Mouse (Mus musculus) stomach, postnatal 0 days (tissue): ENCODE measurements at regions not wholly inside any gene's neighbourhood (a gene's known extent, or its start where the extent isn't known, plus 50 kb on each side); places are given as distances from the start of the nearest gene placed in this dataset.

Experiments used
- ATAC-seq: fragments of 200-750 bp; cut with Nextera tagmentation; 2 replicates; pipeline ENCODE4 v1.8.0; 2017; ENCODE audit not compliant: low FRiP score, low TSS enrichment
- DNase-seq: peaks from one replicate; pipeline ENCODE4 v3.0.0-alpha.2; 2016; ENCODE audit warnings: low spot score
- H3K27ac ChIP-seq: fragments of 300-500 bp; sonication (generic); replicated peaks from 2 replicates; pipeline ENCODE4 v1.5.1; 2014; ENCODE audit warnings: mild to moderate bottlenecking, control low read depth
- H3K27me3 ChIP-seq: fragments of 300-500 bp; sonication (generic); 2 replicates; pipeline ENCODE4 v1.6.1; 2014; ENCODE audit warnings: low read length; ENCODE audit not compliant: control insufficient read depth, insufficient read depth
- H3K36me3 ChIP-seq: fragments of 300-500 bp; sonication (generic); 2 replicates; pipeline ENCODE4 v1.6.1; 2014; ENCODE audit warnings: low read length, mixed read lengths; ENCODE audit not compliant: control insufficient read depth, insufficient read depth
- H3K4me1 ChIP-seq: fragments of 300-500 bp; sonication (generic); replicated peaks from 2 replicates; pipeline ENCODE4 v1.6.1; 2014; ENCODE audit warnings: antibody characterized with exemption; ENCODE audit not compliant: control insufficient read depth, insufficient read depth
- H3K4me2 ChIP-seq: fragments of 300-500 bp; sonication (generic); replicated peaks from 2 replicates; pipeline ENCODE4 v1.6.1; 2014; ENCODE audit warnings: low read depth, mild to moderate bottlenecking, control low read depth, moderate library complexity
- H3K4me3 ChIP-seq: fragments of 300-500 bp; sonication (generic); 2 replicates; pipeline ENCODE4 v1.5.1; 2014; ENCODE audit warnings: low read depth, low read length, control low read depth
- H3K9ac ChIP-seq: fragments of 300-500 bp; sonication (generic); 2 replicates; pipeline ENCODE4 v1.6.1; 2014; ENCODE audit warnings: mild to moderate bottlenecking, low read length, control low read depth, mixed read lengths
- H3K9me3 ChIP-seq: fragments of 300-500 bp; sonication (generic); 2 replicates; pipeline ENCODE4 v1.6.1; 2016; ENCODE audit warnings: low read length; ENCODE audit not compliant: control insufficient read depth
- CTCF ChIP-seq: IDR thresholded peaks from 2 replicates; pipeline ENCODE4 v1.5.1; 2016; ENCODE audit warnings: antibody characterized with exemption, low read depth, mild to moderate bottlenecking, moderate library complexity
- EP300 ChIP-seq: optimal IDR thresholded peaks from 2 replicates; pipeline ENCODE3; 2016; ENCODE audit warnings: antibody characterized with exemption
- WGBS: fragments of 180-500 bp; shearing (Covaris S2); extraction: QIAGEN DNeasy Blood & Tissue Kit; methylation state at CpG from one replicate; pipeline ENCODE4 v1.1.7; 2014; 5-methylcytosine and 5-hydroxymethylcytosine counted together

DNA sequence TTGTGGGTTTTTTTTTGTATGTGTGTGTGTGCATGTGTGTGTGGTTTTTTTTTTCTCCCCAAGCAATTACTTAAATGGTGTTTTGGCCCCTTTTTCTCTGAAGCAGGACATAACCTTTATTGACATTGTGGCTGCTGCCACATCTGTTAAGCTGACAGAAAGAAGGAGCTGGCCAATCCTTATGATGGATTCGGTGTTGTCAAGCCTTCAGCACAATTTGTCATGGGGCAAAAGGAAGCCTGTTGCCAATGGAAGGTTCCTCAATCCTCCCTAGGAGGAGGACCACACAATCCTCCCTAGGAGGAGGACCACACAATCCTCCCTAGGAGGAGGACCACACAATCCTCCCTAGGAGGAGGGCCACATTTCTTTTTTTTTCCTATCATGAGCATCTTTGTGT lies 371.0 kb downstream of the Nuf2 start:
- 52% methylated on average over 1 of the region's 1 CpGs for WGBS
- H3K36me3 ChIP-seq, result no peaks in the 10 kb centered on the region

DNA sequence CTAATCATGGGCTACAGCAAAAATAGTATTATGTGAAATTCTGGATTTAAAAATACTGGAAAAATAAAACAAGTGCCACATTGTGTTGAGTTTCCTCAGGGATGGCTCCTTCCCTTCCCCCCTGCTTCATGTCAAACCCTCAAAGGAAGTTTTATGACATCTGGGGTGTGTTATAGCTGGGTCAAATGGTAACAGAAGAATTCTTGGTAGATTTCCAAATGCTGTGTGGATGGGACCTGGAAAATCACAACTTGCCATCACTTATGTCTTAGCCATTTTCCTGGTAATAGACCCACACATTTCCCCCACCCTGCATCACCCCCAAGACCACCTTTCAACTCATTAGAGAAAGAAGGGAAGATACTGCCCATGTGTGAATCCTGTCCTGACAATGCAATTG lies 371.5 kb downstream of the Nuf2 start:
- DNase-seq, result no peak

More for the DNA sequence above, 371.0 kb downstream of the Nuf2 start:
- Histone ChIP-seq H3K4me1 (no peaks in the 10 kb centered on the region), H3K27me3 (no peaks in the 10 kb centered on the region), H3K4me3 (no peak overlapping the region), H3K9me3 (no peaks in the 10 kb centered on the region), H3K27ac (no peak overlapping the region), H3K4me2 (no peak overlapping the region), H3K9ac (no peak overlapping the region)
- TF ChIP-seq CTCF (no peak), EP300 (no peak)
- ATAC-seq (no peak), DNase-seq (no peak)

DNA sequence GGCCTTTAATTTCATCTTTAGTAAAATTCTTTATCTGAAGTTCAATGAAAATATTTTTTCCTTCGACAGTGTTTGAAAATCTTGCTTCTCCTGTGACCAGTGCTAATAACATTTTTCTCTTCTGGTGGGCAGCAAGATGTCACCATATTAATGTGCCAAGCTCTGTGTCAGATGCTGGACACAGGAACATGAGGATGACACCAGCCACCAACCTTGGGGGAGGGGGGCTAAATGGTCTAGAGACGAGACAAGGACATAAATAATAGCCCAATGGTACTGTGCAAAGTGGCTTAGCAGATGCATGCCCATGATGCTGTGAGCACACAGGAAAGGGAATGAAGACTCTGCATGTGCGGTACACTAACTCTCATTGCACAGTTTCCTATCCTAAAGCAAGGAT lies 373.8 kb downstream of the Nuf2 start:
- no peaks in the 10 kb centered on the region for H3K4me1 ChIP-seq
- DNase-seq (no peak), ATAC-seq (no peak)
- WGBS, result 74% methylated on average over 3 of the region's 3 CpGs
- TF ChIP-seq EP300 (no peak), CTCF (no peak)
- H3K4me2 ChIP-seq, result no peak overlapping the region
- H3K27me3 ChIP-seq, result no peaks in the 10 kb centered on the region
- H3K36me3 ChIP-seq, result no peaks in the 10 kb centered on the region
- H3K4me3 ChIP-seq, result no peak overlapping the region
- no peak overlapping the region for H3K27ac ChIP-seq
- no peaks in the 10 kb centered on the region for H3K9me3 ChIP-seq
- H3K9ac ChIP-seq, result no peak overlapping the region

More for the DNA sequence above, 371.5 kb downstream of the Nuf2 start:
- no peaks in the 10 kb centered on the region for H3K9me3 ChIP-seq
- H3K4me1 ChIP-seq, result no peaks in the 10 kb centered on the region
- no peak for ATAC-seq
- no peaks in the 10 kb centered on the region for H3K27me3 ChIP-seq
- no peak for TF ChIP-seq CTCF
- H3K4me3 ChIP-seq, result no peak overlapping the region
- no peak overlapping the region for H3K4me2 ChIP-seq
- H3K27ac ChIP-seq, result no peak overlapping the region
- no peak overlapping the region for H3K9ac ChIP-seq
- H3K36me3 ChIP-seq, result no peaks in the 10 kb centered on the region

DNA sequence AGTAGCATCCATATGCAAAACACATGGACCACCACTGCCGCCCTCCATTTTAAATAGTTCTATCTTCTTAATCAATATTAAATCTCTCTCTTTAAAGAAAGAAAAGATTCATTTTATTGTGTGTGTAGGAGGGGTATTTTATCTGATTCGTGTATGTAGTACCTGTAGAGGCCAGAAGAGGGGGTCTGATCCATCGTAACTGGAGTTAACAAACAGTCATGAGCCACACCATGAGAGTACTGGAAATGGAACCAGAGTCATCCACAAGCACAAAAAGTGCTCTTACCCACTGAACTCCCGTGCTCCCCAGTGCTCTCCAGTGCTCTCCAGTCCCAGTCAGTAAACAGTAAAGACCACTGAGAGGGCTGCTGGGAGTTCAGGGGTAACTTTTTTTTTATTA lies 374.4 kb downstream of the Nuf2 start:
- H3K27ac ChIP-seq, result no peak overlapping the region
- 86% methylated on average over 4 of the region's 4 CpGs for WGBS
- H3K27me3 ChIP-seq, result no peaks in the 10 kb centered on the region
- ATAC-seq, result no peak
- no peaks in the 10 kb centered on the region for H3K9me3 ChIP-seq
- DNase-seq, result no peak
- TF ChIP-seq EP300, result no peak
- TF ChIP-seq CTCF, result no peak; the same call in 1 of the 2 replicates
- H3K4me3 ChIP-seq, result no peak overlapping the region
- no peaks in the 10 kb centered on the region for H3K36me3 ChIP-seq
- H3K4me1 ChIP-seq, result no peaks in the 10 kb centered on the region
- H3K9ac ChIP-seq, result no peak overlapping the region
- H3K4me2 ChIP-seq, result no peak overlapping the region

DNA sequence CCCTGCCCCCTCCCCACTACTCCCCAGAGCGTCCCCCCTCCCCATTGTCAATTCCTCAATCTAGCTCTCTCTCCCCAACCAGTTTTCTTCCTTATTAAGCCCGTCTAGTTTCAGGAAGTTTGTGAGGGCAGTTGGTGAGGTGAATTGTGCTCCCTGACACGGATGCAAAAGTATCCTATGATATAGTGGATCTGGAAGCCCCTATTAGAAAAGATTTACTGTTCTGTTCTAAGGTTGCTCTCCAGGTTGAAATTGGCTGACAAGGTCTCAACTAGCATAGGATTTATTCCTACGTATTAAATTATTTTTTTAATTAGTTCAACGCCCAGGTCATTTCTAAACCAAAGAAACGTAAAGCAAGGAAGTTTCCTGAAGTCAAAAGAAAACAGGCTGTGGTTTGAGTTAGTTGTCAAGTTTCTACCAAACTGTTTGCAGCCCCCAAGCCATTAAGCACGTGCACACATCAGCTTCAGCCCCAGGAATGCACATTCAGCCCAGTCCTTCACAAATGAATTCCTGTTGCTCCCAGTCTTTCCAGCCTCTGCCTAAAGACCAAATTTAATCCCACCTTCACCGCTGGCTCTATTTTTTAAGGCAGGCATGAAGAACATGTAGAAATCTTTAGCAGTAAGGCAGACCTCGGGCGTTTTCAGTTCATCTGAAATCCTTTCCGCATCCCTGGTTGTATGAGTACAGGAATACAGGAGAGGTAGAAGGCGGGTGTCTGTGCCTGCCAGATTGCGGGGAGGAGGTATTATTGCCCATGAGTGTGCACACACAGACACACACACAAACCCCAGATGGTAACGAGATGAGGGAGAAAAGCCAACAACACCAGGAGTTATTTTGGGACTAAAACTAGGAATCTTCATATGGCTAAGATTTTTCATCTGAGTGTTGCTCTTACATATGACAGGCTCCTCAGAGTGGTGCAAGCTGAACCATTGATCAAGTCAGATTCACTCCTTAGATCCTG lies 375.5 kb downstream of the Nuf2 start:
- Histone ChIP-seq H3K27me3 (no peaks in the 10 kb centered on the region), H3K27ac (no peak overlapping the region), H3K9me3 (no peaks in the 10 kb centered on the region), H3K9ac (no peak overlapping the region), H3K4me1 (no peaks in the 10 kb centered on the region), H3K4me3 (no peak overlapping the region), H3K4me2 (no peak overlapping the region), H3K36me3 (no peaks in the 10 kb centered on the region)
- 64% methylated on average over 14 of the region's 14 CpGs for WGBS
- no peak for TF ChIP-seq CTCF
- TF ChIP-seq EP300, result no peak
- no peak for DNase-seq
- no peak for ATAC-seq

DNA sequence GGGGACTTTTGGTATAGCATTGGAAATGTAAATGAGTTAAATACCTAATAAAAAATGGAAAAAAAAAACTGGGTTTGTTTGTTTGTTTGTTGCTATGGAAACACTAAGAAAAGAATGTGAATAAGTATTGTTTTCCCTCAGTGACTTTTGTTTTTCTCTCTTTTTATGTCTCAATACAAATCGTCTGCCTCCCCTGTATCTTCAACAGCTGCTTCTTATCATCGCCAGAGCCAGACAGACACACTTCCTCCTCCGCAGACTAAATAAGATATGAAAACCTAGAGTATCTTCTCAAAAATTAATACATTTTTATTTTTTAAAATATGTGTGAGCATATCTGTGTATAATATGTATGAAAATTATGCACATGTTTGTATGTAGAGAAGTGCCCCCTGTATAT lies 389.0 kb downstream of the Nuf2 start:
- whole genome bisulfite sequencing, result 72% methylated on average over 3 of the region's 3 CpGs
- no peak overlapping the region for H3K9ac ChIP-seq
- no peak overlapping the region for H3K4me3 ChIP-seq

More for the DNA sequence above, 389.0 kb downstream of the Nuf2 start:
- Histone ChIP-seq H3K36me3 (no peaks in the 10 kb centered on the region), H3K27ac (no peak overlapping the region), H3K4me2 (no peak overlapping the region), H3K27me3 (no peaks in the 10 kb centered on the region), H3K9me3 (0 out of 2 replicates have a peak, but pooled peaks cover 3% of the 10 kb centered on the region), H3K4me1 (no peaks in the 10 kb centered on the region)
- TF ChIP-seq EP300, result no peak
- TF ChIP-seq CTCF, result no peak
- ATAC-seq, result no peak
- no peak for DNase-seq
